Mouse (Mus musculus): Measurements from ENCODE around the gene Cps1. TPM values are rescaled to one million over a fixed set of nuclear protein-coding genes. Genes with fewer than 3 reads are reported as not detected.
A peak's percentile ranks its signal among the peaks of the same experiment; 100 is the strongest.

Gene Cps1
- total RNA-seq (2021): under 1 TPM; 0.05 to 0.07 TPM

GRCm38 (mm10) chr1:67122797-67123196 lies at the start of gene Cps1:
Gene Cps1 (plus strand): TSS chr1:67123026.
- no peak for DNase-seq

GRCm38 (mm10) chr1:67077739-67078138 lies 45.1 kb upstream of the Cps1 start:
- DNase-seq: no peak

GRCm38 (mm10) chr1:67078666-67079065 lies 44.2 kb upstream of the Cps1 start:
- no peak for DNase-seq

GRCm38 (mm10) chr1:67079146-67079545 lies 43.7 kb upstream of the Cps1 start:
- no peak for DNase-seq

GRCm38 (mm10) chr1:67092473-67092872 lies 30.4 kb upstream of the Cps1 start:
- no peak for DNase-seq

- no peak for DNase-seq
Measured at GRCm38 (mm10) chr1:67099215-67099614, 23.6 kb upstream of the Cps1 start.

- DNase-seq: no peak
Measured at GRCm38 (mm10) chr1:67103476-67104248, 19.2 kb upstream of the Cps1 start.

- DNase-seq: no peak
Measured at GRCm38 (mm10) chr1:67111621-67112298, 11.1 kb upstream of the Cps1 start.

- no peak for DNase-seq
Measured at GRCm38 (mm10) chr1:67113343-67114030, 9.3 kb upstream of the Cps1 start.

- no peak for DNase-seq
Measured at GRCm38 (mm10) chr1:67116571-67116970, 6.3 kb upstream of the Cps1 start.

GRCm38 (mm10) chr1:67117778-67118177 lies 5.0 kb upstream of the Cps1 start:
- no peak for DNase-seq

GRCm38 (mm10) chr1:67125433-67125832 lies 2.6 kb downstream of the Cps1 start:
- no peak for DNase-seq

- peak; percentile 11 for DNase-seq
Measured at GRCm38 (mm10) chr1:67143939-67144338, 21.1 kb downstream of the Cps1 start.

GRCm38 (mm10) chr1:67151246-67151645 lies 28.4 kb downstream of the Cps1 start:
- no peak for DNase-seq

GRCm38 (mm10) chr1:67167283-67167682 lies 44.5 kb downstream of the Cps1 start:
- no peak for DNase-seq

GRCm38 (mm10) chr1:67181165-67181564 lies 58.3 kb downstream of the Cps1 start:
- DNase-seq: peak; percentile 62

- no peak for DNase-seq
Measured at GRCm38 (mm10) chr1:67182201-67182600, 59.4 kb downstream of the Cps1 start.

- DNase-seq: no peak
Measured at GRCm38 (mm10) chr1:67183532-67183931, 60.7 kb downstream of the Cps1 start.

- DNase-seq: no peak
Measured at GRCm38 (mm10) chr1:67184134-67184533, 61.3 kb downstream of the Cps1 start.

- no peak for DNase-seq
Measured at GRCm38 (mm10) chr1:67197335-67197734, 74.5 kb downstream of the Cps1 start.

GRCm38 (mm10) chr1:67218339-67218944 lies 95.6 kb downstream of the Cps1 start:
- DNase-seq: peak; percentile 9

- DNase-seq: no peak
Measured at GRCm38 (mm10) chr1:67223666-67224065, 100.8 kb downstream of the Cps1 start.

GRCm38 (mm10) chr1:67234861-67235260 lies 112.0 kb downstream of the Cps1 start:
- DNase-seq: no peak

Measured in heart, postnatal 4 days (tissue).